Mouse (Mus musculus) lung, postnatal 14 days (tissue): ENCODE measurements at regions not wholly inside any gene's neighbourhood (a gene's known extent, or its start where the extent isn't known, plus 50 kb on each side); places are given as distances from the start of the nearest gene placed in this dataset.

Experiments
- DNase-seq: peaks from one replicate; pipeline ENCODE4 v3.0.0; 2021

GRCm38 (mm10) chr19:48090393-48090792, 115.4 kb upstream of the Sorcs3 start:
- peak; percentile 44 for DNase-seq

GRCm38 (mm10) chr19:48097363-48097762, 108.5 kb upstream of the Sorcs3 start:
- DNase-seq, result no peak

- DNase-seq, result no peak
These were observed 107.8 kb upstream of the Sorcs3 start for GRCm38 (mm10) chr19:48097942-48098596.

GRCm38 (mm10) chr19:48100991-48101390, 104.8 kb upstream of the Sorcs3 start:
- no peak for DNase-seq

GRCm38 (mm10) chr19:48115155-48115554, 90.7 kb upstream of the Sorcs3 start:
- no peak for DNase-seq

GRCm38 (mm10) chr19:48115728-48116127, 90.1 kb upstream of the Sorcs3 start:
- DNase-seq, result no peak

- DNase-seq, result no peak
These were observed 89.1 kb upstream of the Sorcs3 start for GRCm38 (mm10) chr19:48116689-48117088.

- DNase-seq, result no peak
These were observed 88.2 kb upstream of the Sorcs3 start for GRCm38 (mm10) chr19:48117646-48118045.

- no peak for DNase-seq
These were observed 83.5 kb upstream of the Sorcs3 start for GRCm38 (mm10) chr19:48122281-48122680.

- DNase-seq, result no peak
These were observed 82.0 kb upstream of the Sorcs3 start for GRCm38 (mm10) chr19:48123777-48124176.

- no peak for DNase-seq
These were observed 80.1 kb upstream of the Sorcs3 start for GRCm38 (mm10) chr19:48125731-48126130.

- DNase-seq, result no peak
These were observed 77.7 kb upstream of the Sorcs3 start for GRCm38 (mm10) chr19:48128089-48128488.

GRCm38 (mm10) chr19:48136231-48136630, 69.6 kb upstream of the Sorcs3 start:
- no peak for DNase-seq

- DNase-seq, result peak; percentile 1
These were observed 61.7 kb upstream of the Sorcs3 start for GRCm38 (mm10) chr19:48144129-48144528.
